Mouse (Mus musculus): ENCODE data around the gene Emc7. TPM values are rescaled to one million over a fixed set of nuclear protein-coding genes. Genes with fewer than 3 reads are reported as not detected.
"Not testable (repeated sequence)": the region's sequence is repeated elsewhere in the genome, so short reads cannot be mapped to it uniquely, and the experiment has no call there.

Gene Emc7
- polyA plus RNA-seq, 1 experiment = 6.6 TPM

GRCm38 (mm10) chr2:112432523-112432922 is 22.3 kb upstream of the Emc7 start:
- Histone ChIP-seq H3K9me3 (replicated peaks; ENCODE audit: control insufficient read depth, insufficient read depth, low read length, poor library complexity, severe bottlenecking) (no peaks in the 10 kb centered on the region), H3K36me3 (ENCODE audit: control insufficient read depth, insufficient read depth, low read length, poor library complexity, severe bottlenecking) (no peaks in the 10 kb centered on the region), H3K4me1 (ENCODE audit: control insufficient read depth, insufficient read depth, low read length) (no peaks in the 10 kb centered on the region), H3K4me3 (ENCODE audit: low read depth, low read length) (no peak overlapping the region), H3K27ac (ENCODE audit: insufficient read depth, low read length) (no peak overlapping the region), H3K27me3 (ENCODE audit: control insufficient read depth, insufficient read depth, low read length, poor library complexity, severe bottlenecking) (no peaks in the 10 kb centered on the region), H3K9ac (ENCODE audit: low read depth, poor library complexity, severe bottlenecking) (no peak overlapping the region)
- TF ChIP-seq CTCF (IDR thresholded peaks at IDR 0.05; ENCODE audit: low read depth, low read length) (no peak), POLR2A (IDR thresholded peaks at IDR 0.05; ENCODE audit: insufficient read depth, low read length) (no peak), EP300 (IDR thresholded peaks at IDR 0.05; ENCODE audit: insufficient read depth, low read depth, low read length) (no peak)

- H3K9me3 ChIP-seq (replicated peaks; ENCODE audit: control insufficient read depth, insufficient read depth, low read length, poor library complexity, severe bottlenecking) = no peaks in the 10 kb centered on the region
- H3K36me3 ChIP-seq (ENCODE audit: control insufficient read depth, insufficient read depth, low read length, poor library complexity, severe bottlenecking) = no peaks in the 10 kb centered on the region
- no peak overlapping the region for H3K4me3 ChIP-seq (ENCODE audit: low read depth, low read length)
- H3K9ac ChIP-seq (ENCODE audit: low read depth, poor library complexity, severe bottlenecking) = no peak overlapping the region
- no peaks in the 10 kb centered on the region for H3K27me3 ChIP-seq (ENCODE audit: control insufficient read depth, insufficient read depth, low read length, poor library complexity, severe bottlenecking)
- H3K27ac ChIP-seq (ENCODE audit: insufficient read depth, low read length) = no peak overlapping the region
- no peak for TF ChIP-seq POLR2A (IDR thresholded peaks at IDR 0.05; ENCODE audit: insufficient read depth, low read length)
- TF ChIP-seq CTCF (IDR thresholded peaks at IDR 0.05; ENCODE audit: low read depth, low read length) = no peak
- no peak for TF ChIP-seq EP300 (IDR thresholded peaks at IDR 0.05; ENCODE audit: insufficient read depth, low read depth, low read length)
- no peaks in the 10 kb centered on the region for H3K4me1 ChIP-seq (ENCODE audit: control insufficient read depth, insufficient read depth, low read length)
Observed at GRCm38 (mm10) chr2:112433359-112433758, 21.4 kb upstream of the Emc7 start.

GRCm38 (mm10) chr2:112436292-112436691 is 18.5 kb upstream of the Emc7 start:
- no peaks in the 10 kb centered on the region for H3K9me3 ChIP-seq (replicated peaks; ENCODE audit: control insufficient read depth, insufficient read depth, low read length, poor library complexity, severe bottlenecking)
- no peaks in the 10 kb centered on the region for H3K4me1 ChIP-seq (ENCODE audit: control insufficient read depth, insufficient read depth, low read length)
- H3K4me3 ChIP-seq (ENCODE audit: low read depth, low read length) = no peak overlapping the region
- TF ChIP-seq EP300 (IDR thresholded peaks at IDR 0.05; ENCODE audit: insufficient read depth, low read depth, low read length) (no peak), POLR2A (IDR thresholded peaks at IDR 0.05; ENCODE audit: insufficient read depth, low read length) (no peak), CTCF (IDR thresholded peaks at IDR 0.05; ENCODE audit: low read depth, low read length) (no peak)
- no peaks in the 10 kb centered on the region for H3K36me3 ChIP-seq (ENCODE audit: control insufficient read depth, insufficient read depth, low read length, poor library complexity, severe bottlenecking)
- no peak overlapping the region for H3K27ac ChIP-seq (ENCODE audit: insufficient read depth, low read length)
- H3K27me3 ChIP-seq (ENCODE audit: control insufficient read depth, insufficient read depth, low read length, poor library complexity, severe bottlenecking) = no peaks in the 10 kb centered on the region
- no peak overlapping the region for H3K9ac ChIP-seq (ENCODE audit: low read depth, poor library complexity, severe bottlenecking)

GRCm38 (mm10) chr2:112437589-112437988 is 17.2 kb upstream of the Emc7 start:
- no peak for TF ChIP-seq CTCF (IDR thresholded peaks at IDR 0.05; ENCODE audit: low read depth, low read length)
- TF ChIP-seq POLR2A (IDR thresholded peaks at IDR 0.05; ENCODE audit: insufficient read depth, low read length) = no peak
- TF ChIP-seq EP300 (IDR thresholded peaks at IDR 0.05; ENCODE audit: insufficient read depth, low read depth, low read length) = no peak
- no peaks in the 10 kb centered on the region for H3K27me3 ChIP-seq (ENCODE audit: control insufficient read depth, insufficient read depth, low read length, poor library complexity, severe bottlenecking)
- no peaks in the 10 kb centered on the region for H3K9me3 ChIP-seq (replicated peaks; ENCODE audit: control insufficient read depth, insufficient read depth, low read length, poor library complexity, severe bottlenecking)
- no peaks in the 10 kb centered on the region for H3K36me3 ChIP-seq (ENCODE audit: control insufficient read depth, insufficient read depth, low read length, poor library complexity, severe bottlenecking)
- H3K4me1 ChIP-seq (ENCODE audit: control insufficient read depth, insufficient read depth, low read length) = no peaks in the 10 kb centered on the region
- no peak overlapping the region for H3K4me3 ChIP-seq (ENCODE audit: low read depth, low read length)
- H3K27ac ChIP-seq (ENCODE audit: insufficient read depth, low read length) = no peak overlapping the region
- no peak overlapping the region for H3K9ac ChIP-seq (ENCODE audit: low read depth, poor library complexity, severe bottlenecking)

- Histone ChIP-seq H3K36me3 (ENCODE audit: control insufficient read depth, insufficient read depth, low read length, poor library complexity, severe bottlenecking) (no peaks in the 10 kb centered on the region), H3K4me3 (ENCODE audit: low read depth, low read length) (no peak overlapping the region), H3K27me3 (ENCODE audit: control insufficient read depth, insufficient read depth, low read length, poor library complexity, severe bottlenecking) (no peaks in the 10 kb centered on the region), H3K4me1 (ENCODE audit: control insufficient read depth, insufficient read depth, low read length) (no peaks in the 10 kb centered on the region), H3K9ac (ENCODE audit: low read depth, poor library complexity, severe bottlenecking) (no peak overlapping the region), H3K9me3 (replicated peaks; ENCODE audit: control insufficient read depth, insufficient read depth, low read length, poor library complexity, severe bottlenecking) (no peaks in the 10 kb centered on the region), H3K27ac (ENCODE audit: insufficient read depth, low read length) (no peak overlapping the region)
- no peak for TF ChIP-seq CTCF (IDR thresholded peaks at IDR 0.05; ENCODE audit: low read depth, low read length)
- TF ChIP-seq EP300 (IDR thresholded peaks at IDR 0.05; ENCODE audit: insufficient read depth, low read depth, low read length) = no peak
- no peak for TF ChIP-seq POLR2A (IDR thresholded peaks at IDR 0.05; ENCODE audit: insufficient read depth, low read length)
Observed at GRCm38 (mm10) chr2:112443491-112443890, 11.3 kb upstream of the Emc7 start.

- H3K9me3 ChIP-seq (replicated peaks; ENCODE audit: control insufficient read depth, insufficient read depth, low read length, poor library complexity, severe bottlenecking) = no peaks in the 10 kb centered on the region
- TF ChIP-seq POLR2A (IDR thresholded peaks at IDR 0.05; ENCODE audit: insufficient read depth, low read length) = no peak
- TF ChIP-seq EP300 (IDR thresholded peaks at IDR 0.05; ENCODE audit: insufficient read depth, low read depth, low read length) = no peak
- TF ChIP-seq CTCF (IDR thresholded peaks at IDR 0.05; ENCODE audit: low read depth, low read length) = no peak
Observed at GRCm38 (mm10) chr2:112445511-112445910, 9.3 kb upstream of the Emc7 start.

GRCm38 (mm10) chr2:112448046-112448445 is 6.8 kb upstream of the Emc7 start:
- H3K9me3 ChIP-seq (replicated peaks; ENCODE audit: control insufficient read depth, insufficient read depth, low read length, poor library complexity, severe bottlenecking); H3K27me3 ChIP-seq (ENCODE audit: control insufficient read depth, insufficient read depth, low read length, poor library complexity, severe bottlenecking); H3K9ac ChIP-seq (ENCODE audit: low read depth, poor library complexity, severe bottlenecking); H3K36me3 ChIP-seq (ENCODE audit: control insufficient read depth, insufficient read depth, low read length, poor library complexity, severe bottlenecking); H3K4me1 ChIP-seq (ENCODE audit: control insufficient read depth, insufficient read depth, low read length); H3K27ac ChIP-seq (ENCODE audit: insufficient read depth, low read length); H3K4me3 ChIP-seq (ENCODE audit: low read depth, low read length): not testable (repeated sequence)

More at GRCm38 (mm10) chr2:112445511-112445910, 9.3 kb upstream of the Emc7 start:
- Histone ChIP-seq H3K36me3 (ENCODE audit: control insufficient read depth, insufficient read depth, low read length, poor library complexity, severe bottlenecking) (no peaks in the 10 kb centered on the region), H3K4me1 (ENCODE audit: control insufficient read depth, insufficient read depth, low read length) (no peaks in the 10 kb centered on the region), H3K9ac (ENCODE audit: low read depth, poor library complexity, severe bottlenecking) (no peak overlapping the region), H3K27ac (ENCODE audit: insufficient read depth, low read length) (no peak overlapping the region), H3K27me3 (ENCODE audit: control insufficient read depth, insufficient read depth, low read length, poor library complexity, severe bottlenecking) (no peaks in the 10 kb centered on the region), H3K4me3 (ENCODE audit: low read depth, low read length) (no peak overlapping the region)

Measured in ES-Bruce4 (cell line).